Mouse (Mus musculus) brain, embryonic 14.5 days (tissue): ENCODE results near the gene Stap2.

Experiments used
- CTCF ChIP-seq: fragments of 200-500 bp; IDR thresholded peaks from 2 replicates; pipeline ENCODE4 v1.5.1; 2012; ENCODE audit warnings: inconsistent platforms, mild to moderate bottlenecking, moderate library complexity, borderline replicate concordance; ENCODE audit not compliant: insufficient read depth, insufficient read length; ENCODE audit errors: extremely low read depth
- POLR2A ChIP-seq: fragments of 200-500 bp; IDR thresholded peaks from 2 replicates; pipeline ENCODE4 v1.6.1; 2012; ENCODE audit warnings: mild to moderate bottlenecking, inconsistent platforms, borderline replicate concordance; ENCODE audit not compliant: poor library complexity, insufficient read depth, insufficient read length, severe bottlenecking; ENCODE audit errors: extremely low read depth

GRCm38 (mm10) chr17:56034726-56035100 lies 29.3 kb upstream of the Stap2 start:
- no peak for TF ChIP-seq CTCF
- TF ChIP-seq POLR2A: no peak
